Mouse (Mus musculus): ENCODE measurements around the gene Prss21. TPM values are rescaled to one million over a fixed set of nuclear protein-coding genes. Genes with fewer than 3 reads are reported as not detected.

Prss21 gene
- not detected for total RNA-seq (2023)

GRCm38 (mm10) chr17:23867756-23868155, at the start of gene Prss21:
TSS of gene Prss21 (plus strand) at chr17:23868056.

GRCm38 (mm10) chr17:23829064-23829619, 38.7 kb upstream of the Prss21 start, which contains the start of gene Elob:
TSS of gene Elob (minus strand) at chr17:23829136.

GRCm38 (mm10) chr17:23836006-23836575, 31.8 kb upstream of the Prss21 start, which contains the start of gene Prss33:
TSS of gene Prss33 (minus strand) at chr17:23836056.

GRCm38 (mm10) chr17:23843812-23844273, 24.0 kb upstream of the Prss21 start, which contains the start of the genes Prss32 and Prss41:
TSS of gene Prss32 (plus strand) at chr17:23843855.
TSS of gene Prss41 (minus strand) at chr17:23844172.

GRCm38 (mm10) chr17:23880576-23880975, 12.7 kb downstream of the Prss21 start, which contains the start of the genes Dcpp1 and Dcpp2:
TSS of gene Dcpp1 (plus strand) at chr17:23880876.
TSS of gene Dcpp2 (plus strand) at chr17:23880880.

GRCm38 (mm10) chr17:23917158-23917557, 49.3 kb downstream of the Prss21 start, which contains the start of gene Dcpp3:
TSS of gene Dcpp3 (plus strand) at chr17:23917458.

Other genes starting within 250 kb of the Prss21 start
- 0.38 TPM for gene Mmp25, start 222.8 kb upstream of the Prss21 start, total RNA-seq (2023)
- gene Bicdl2, start 207.6 kb upstream of the Prss21 start, total RNA-seq (2023): 0.35 TPM
- 42.8 TPM for gene Hcfc1r1, start 194.5 kb upstream of the Prss21 start, total RNA-seq (2023)
- gene Thoc6, start 194.2 kb upstream of the Prss21 start, total RNA-seq (2023): 22.1 TPM
- 71.7 TPM for gene Tnfrsf12a, start 190.6 kb upstream of the Prss21 start, total RNA-seq (2023)
- not detected for gene Cldn6, start 188.8 kb upstream of the Prss21 start, total RNA-seq (2023)
- gene Cldn9, start 184.0 kb upstream of the Prss21 start, total RNA-seq (2023): not detected
- gene 1520401A03Rik, start 145.3 kb upstream of the Prss21 start, total RNA-seq (2023): not detected
- 37.1 TPM for gene Pkmyt1, start 141.7 kb upstream of the Prss21 start, total RNA-seq (2023)
- gene Paqr4, start 127.2 kb upstream of the Prss21 start, total RNA-seq (2023): 2.0 TPM
- gene Kremen2, start 122.2 kb upstream of the Prss21 start, total RNA-seq (2023): 0.62 TPM
- gene Flywch1, start 96.5 kb upstream of the Prss21 start, total RNA-seq (2023): 18.9 TPM
- gene Flywch2, start 82.0 kb upstream of the Prss21 start, total RNA-seq (2023): not detected
- 1,551 TPM for gene Srrm2, start 77.5 kb upstream of the Prss21 start, total RNA-seq (2023)
- 130 TPM for gene Elob, start 38.9 kb upstream of the Prss21 start, total RNA-seq (2023)
- not detected for gene Prss33, start 32.0 kb upstream of the Prss21 start, total RNA-seq (2023)
- not detected for gene Prss32, start 24.2 kb upstream of the Prss21 start, total RNA-seq (2023)
- 0.91 TPM for gene Prss41, start 23.9 kb upstream of the Prss21 start, total RNA-seq (2023)
- not detected for gene Dcpp1, start 12.8 kb downstream of the Prss21 start, total RNA-seq (2023)
- gene Dcpp2, start 12.8 kb downstream of the Prss21 start, total RNA-seq (2023): not detected
- gene Dcpp3, start 49.4 kb downstream of the Prss21 start, total RNA-seq (2023): not detected
- not detected for gene Sbp, start 73.6 kb downstream of the Prss21 start, total RNA-seq (2023)
- gene Sbpl, start 87.2 kb downstream of the Prss21 start, total RNA-seq (2023): not detected
- 0.50 TPM for gene Prss30, start 112.5 kb downstream of the Prss21 start, total RNA-seq (2023)
- not detected for gene Prss22, start 130.0 kb downstream of the Prss21 start, total RNA-seq (2023)
- not detected for gene Prss27, start 170.1 kb downstream of the Prss21 start, total RNA-seq (2023)
- 25.6 TPM for gene Kctd5, start 205.4 kb downstream of the Prss21 start, total RNA-seq (2023)

Measured in CD4-positive naive resting alpha-beta T cell, adult 76 days (primary cell).